Mouse (Mus musculus): ENCODE data around the gene Cacybp. TPM values are rescaled to one million over a fixed set of nuclear protein-coding genes. Genes with fewer than 3 reads are reported as not detected.

Cacybp gene
- total RNA-seq (2023): 54.1 TPM

GRCm38 (mm10) chr1:160212703-160213669 is at the start of gene Cacybp:
Gene Cacybp (minus strand): TSS chr1:160212875.

DNA sequence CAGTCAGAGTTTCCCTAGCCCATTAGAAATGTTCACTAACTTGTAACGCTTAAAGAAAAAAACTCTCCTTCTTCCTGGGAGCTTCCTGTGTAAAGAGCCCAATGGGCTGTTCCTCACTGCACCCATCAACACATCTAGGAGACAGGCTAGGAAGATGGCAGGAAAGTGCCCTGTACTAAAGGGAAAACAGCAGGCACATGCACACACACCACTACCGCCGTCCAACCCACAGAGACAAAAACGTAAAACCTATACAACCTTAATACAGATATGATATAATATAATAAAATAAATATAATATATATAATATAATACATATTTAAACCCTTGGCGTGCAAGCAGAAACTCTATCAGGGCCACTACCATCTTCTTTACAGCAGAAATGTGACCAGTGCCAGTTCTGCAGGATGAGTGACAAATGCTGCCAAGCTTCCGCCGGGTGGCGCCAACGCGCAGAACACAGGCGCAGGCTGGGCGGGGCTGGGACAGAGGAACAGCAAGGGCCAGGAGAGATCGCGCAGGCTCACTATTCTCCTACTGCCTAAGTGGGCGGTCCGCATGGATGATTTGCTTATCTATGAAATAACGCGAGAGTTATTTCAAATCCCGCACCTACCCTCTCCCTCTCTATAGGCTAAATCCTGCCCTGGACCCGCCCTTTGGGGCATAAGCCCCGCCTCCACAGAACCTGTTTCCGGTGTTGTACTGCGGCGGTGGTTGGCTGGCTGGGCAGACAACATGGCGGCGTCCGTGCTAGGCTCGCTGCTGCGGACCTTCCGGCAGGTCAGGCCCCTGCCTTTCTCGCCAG is 17.9 kb downstream of the Cacybp start, which contains the start of gene Mrps14:
Gene Mrps14, plus strand, starts transcription at position 687 of the 808 bp plus-strand sequence.

DNA sequence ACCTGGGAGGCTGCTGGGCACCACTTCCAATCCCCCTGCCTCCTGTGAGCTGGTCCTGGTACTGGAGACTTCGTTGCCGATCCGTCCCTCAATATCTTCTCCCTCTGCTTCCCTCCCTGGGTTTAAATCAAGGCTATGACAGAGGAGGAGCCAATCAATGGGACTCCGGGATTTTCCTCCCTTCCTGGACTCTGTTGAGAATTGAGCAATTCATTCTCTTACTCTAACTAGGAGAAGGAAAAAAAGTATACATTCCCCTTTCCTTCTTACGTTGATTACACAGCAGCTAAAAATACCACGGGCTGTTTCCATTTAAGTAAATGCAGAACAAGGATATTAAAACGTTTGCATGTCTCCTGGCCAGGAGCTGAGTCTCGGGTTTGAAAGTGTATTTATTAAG is 59.2 kb downstream of the Cacybp start, which contains the start of gene Tnn:
Gene Tnn, minus strand, starts transcription at position 101 of the 400 bp plus-strand sequence.

Other genes starting within 250 kb of the Cacybp start
- 578 TPM for gene 4930523C07Rik, start 168.5 kb downstream of the Cacybp start, total RNA-seq (2023)
- not detected for gene Tnn, start 59.3 kb downstream of the Cacybp start, total RNA-seq (2023)
- 45.4 TPM for gene Mrps14, start 17.7 kb downstream of the Cacybp start, total RNA-seq (2023)

All from CD4-positive naive resting alpha-beta T cell, adult 57 days (primary cell).